In the genomic region with DNA sequence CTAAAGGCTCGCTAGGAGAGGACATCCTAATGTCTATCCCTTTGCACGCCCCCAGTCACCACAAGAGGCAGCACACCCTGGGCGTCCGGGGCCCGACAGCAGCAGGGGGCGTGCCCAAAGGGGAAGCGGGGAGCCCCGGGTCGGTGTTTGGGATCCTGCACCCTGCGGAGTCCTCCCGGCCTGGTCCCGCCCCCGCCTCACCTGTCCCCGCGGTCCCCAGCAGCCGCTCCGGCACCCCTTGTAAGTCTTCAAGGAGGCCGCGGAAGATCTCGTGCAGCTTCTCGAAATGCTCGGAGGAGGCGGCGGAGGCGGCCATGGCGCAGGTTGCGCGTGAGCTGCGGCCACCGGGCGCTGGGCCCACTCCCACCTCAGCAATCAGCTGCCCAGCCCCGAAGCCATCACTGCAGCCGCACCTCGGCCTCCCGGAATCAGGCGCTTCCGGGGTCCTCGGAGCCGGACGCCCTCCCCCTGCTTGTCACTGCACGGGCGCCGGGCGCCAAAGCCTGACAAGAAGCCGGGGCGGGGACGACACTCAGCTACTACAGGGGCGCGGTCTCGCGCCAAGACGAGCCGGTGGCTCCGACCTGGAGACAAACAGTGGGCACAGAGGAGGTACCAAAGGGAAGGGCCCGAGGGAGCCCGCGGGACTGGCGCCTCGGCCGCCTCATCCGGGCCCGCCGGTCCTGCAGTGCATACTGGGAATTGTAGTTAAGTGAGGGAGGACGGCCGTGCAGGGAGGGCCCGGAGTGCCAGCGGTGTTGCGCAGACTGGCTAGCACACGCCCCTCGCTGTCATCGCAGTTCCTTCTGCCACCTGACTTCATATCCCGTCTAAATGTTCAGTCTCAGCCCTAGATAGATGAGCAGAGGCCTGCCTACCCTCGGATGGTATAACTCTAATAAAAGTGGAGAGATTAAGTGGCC, we compare ENCODE assay signal across 8 mouse cellular contexts. TPM values are rescaled to one million over a fixed set of nuclear protein-coding genes. Genes with fewer than 3 reads are reported as not detected.
DNase-seq lines count a peak whose midpoint lies in the region; ATAC-seq and TF ChIP-seq lines count a peak whose summit lies in the region.

Vti1b (minus strand) TSS at position 649 of the 923 bp plus-strand sequence.

- DNase-seq in ES-E14 (ENCODE audit: low read depth, low spot score): peak; percentile 75
- peak; percentile 90 for DNase-seq in cerebellum, adult 11-12 months
- DNase-seq in heart, postnatal 36 days: peak; percentile 88 to 98
- peak; percentile 85 to 92 for DNase-seq in layer of hippocampus, adult 2 months (ENCODE audit: low spot score in 2 of 2)
- peak; percentile 92 for DNase-seq in lung, embryonic 14.5 days
- DNase-seq in thymus, adult 2 months: peak; percentile 86

- peak within 1 kb of the TSS; percentile 65 for H3K4me2 ChIP-seq in forebrain, embryonic 16.5 days (ENCODE audit: low read length)
- peak within 1 kb of the TSS; percentile 72 for H3K4me2 ChIP-seq in lung, embryonic 14.5 days

- ATAC-seq in forebrain, embryonic 16.5 days: peak; percentile 99
- ATAC-seq in lung, embryonic 14.5 days (ENCODE audit: insufficient read depth): peak; percentile 99

- 0 out of 2 replicates have a peak, but pooled peaks have one; percentile 36 for TF ChIP-seq POLR2A in olfactory bulb, adult 2 months (IDR thresholded peaks at IDR 0.05; ENCODE audit: insufficient read depth, low read depth, low read length)
- TF ChIP-seq POLR2A in thymus, adult 2 months (IDR thresholded peaks at IDR 0.05; ENCODE audit: control insufficient read depth, extremely low read depth, insufficient read depth, low read length, poor library complexity): peak; percentile 81

- H3K9ac ChIP-seq in ES-E14 (ENCODE audit: insufficient read depth, low read depth, low read length, poor library complexity, severe bottlenecking): peak within 1 kb of the TSS; percentile 83
- peak within 1 kb of the TSS; percentile 83 for H3K9ac ChIP-seq in forebrain, embryonic 16.5 days (replicated peaks; ENCODE audit: low read depth, low read length)
- peak within 1 kb of the TSS; percentile 78 for H3K9ac ChIP-seq in lung, embryonic 14.5 days

- peaks cover 3% of the 10 kb centered on the region; the same call in 1 of the 2 replicates for H3K36me3 ChIP-seq in ES-E14 (ENCODE audit: control insufficient read depth, insufficient read depth, low read length, poor library complexity, severe bottlenecking)
- H3K36me3 ChIP-seq in forebrain, embryonic 16.5 days (ENCODE audit: control insufficient read depth, insufficient read depth): no peaks in the 10 kb centered on the region; the same call in 1 of the 2 replicates
- peaks cover 24% of the 10 kb centered on the region for H3K36me3 ChIP-seq in lung, embryonic 14.5 days (ENCODE audit: insufficient read depth)
- peaks cover 10% of the 10 kb centered on the region for H3K36me3 ChIP-seq in thymus, adult 2 months (ENCODE audit: control insufficient read depth, insufficient read depth, low read length)

- in situ Hi-C loops in ES-E14 (cut with MboI; ENCODE audit: low sequenced_read_pairs in 2 of 2, unreplicated experiment in 2 of 2): no loop called here

- H3K27me3 ChIP-seq in forebrain, embryonic 16.5 days (replicated peaks; ENCODE audit: control insufficient read depth, insufficient read depth, low read length): no peaks in the 10 kb centered on the region
- H3K27me3 ChIP-seq in lung, embryonic 14.5 days (ENCODE audit: insufficient read depth, low read length): no peaks in the 10 kb centered on the region
- H3K27me3 ChIP-seq in thymus, adult 2 months (ENCODE audit: control insufficient read depth, insufficient read depth, low read length): no peaks in the 10 kb centered on the region

- H3K9me3 ChIP-seq in ES-E14 (ENCODE audit: control insufficient read depth, insufficient read depth, low read depth, low read length): no peaks in the 10 kb centered on the region
- no peaks in the 10 kb centered on the region for H3K9me3 ChIP-seq in forebrain, embryonic 16.5 days (ENCODE audit: control insufficient read depth, low read length)
- H3K9me3 ChIP-seq in lung, embryonic 14.5 days (ENCODE audit: low read depth, low read length): no peaks in the 10 kb centered on the region

- peak; percentile 80 for TF ChIP-seq CTCF in layer of hippocampus, adult 2 months (conservative IDR thresholded peaks at IDR 0.05)
- peak; percentile 69 for TF ChIP-seq CTCF in lung, embryonic 14.5 days (IDR thresholded peaks at IDR 0.05; ENCODE audit: low read depth)
- TF ChIP-seq CTCF in olfactory bulb, adult 2 months (IDR thresholded peaks at IDR 0.05; ENCODE audit: insufficient read depth, low read depth, low read length): peak; percentile 29; the same call in 1 of the 2 replicates
- peak; percentile 65 for TF ChIP-seq CTCF in thymus, adult 2 months (IDR thresholded peaks at IDR 0.05; ENCODE audit: borderline replicate concordance, control insufficient read depth, extremely low read depth, insufficient read depth, low read length, poor library complexity)

- WGBS in forebrain, embryonic 16.5 days: under 1% methylated on average over 72 of the region's 73 CpGs
- WGBS in lung, embryonic 14.5 days: under 1% methylated on average over 73 of the region's 73 CpGs
- under 1% methylated on average over 73 of the region's 73 CpGs for WGBS in olfactory bulb, adult 2 months
- WGBS in thymus, adult 2 months: under 1% methylated on average over 73 of the region's 73 CpGs

- H3K27ac ChIP-seq in ES-E14 (ENCODE audit: insufficient read depth, low read depth, low read length, poor library complexity, severe bottlenecking): peak within 1 kb of the TSS; percentile 68; the same call in 1 of the 2 replicates
- H3K27ac ChIP-seq in forebrain, embryonic 16.5 days (ENCODE audit: low read length): peak within 1 kb of the TSS; percentile 93
- peak within 1 kb of the TSS; percentile 100 for H3K27ac ChIP-seq in layer of hippocampus, adult 2 months
- peak within 1 kb of the TSS; percentile 90 for H3K27ac ChIP-seq in lung, embryonic 14.5 days (ENCODE audit: low read depth)
- H3K27ac ChIP-seq in olfactory bulb, adult 2 months (ENCODE audit: insufficient read depth, low read depth, low read length): peak within 1 kb of the TSS; percentile 99
- H3K27ac ChIP-seq in thymus, adult 2 months (ENCODE audit: control insufficient read depth, insufficient read depth, low read length): peak within 1 kb of the TSS; percentile 8; the same call in 1 of the 2 replicates

- H3K4me1 ChIP-seq in ES-E14 (ENCODE audit: control insufficient read depth in 2 of 2, insufficient read depth in 2 of 2, low read length in 2 of 2, poor library complexity in 1 of 2): peaks cover 0 to 3% of the 10 kb centered on the region in 2 experiments; a peak in 1 of 4 replicates
- H3K4me1 ChIP-seq in forebrain, embryonic 16.5 days (replicated peaks; ENCODE audit: control insufficient read depth, insufficient read depth, low read length): peaks cover 7% of the 10 kb centered on the region
- H3K4me1 ChIP-seq in lung, embryonic 14.5 days (ENCODE audit: insufficient read depth): 0 out of 2 replicates have a peak, but pooled peaks cover 4% of the 10 kb centered on the region
- no peaks in the 10 kb centered on the region for H3K4me1 ChIP-seq in olfactory bulb, adult 2 months (ENCODE audit: control insufficient read depth, insufficient read depth, low read length)
- peaks cover 3% of the 10 kb centered on the region for H3K4me1 ChIP-seq in thymus, adult 2 months (replicated peaks; ENCODE audit: control insufficient read depth, insufficient read depth, low read length)

- intact Hi-C loops in heart, postnatal 36 days (cut with DNase I): loop anchor here (10.0 kb wide), 1 partner anchor 1473 kb away; the partner anchor contains the start of genes Erh and Slc39a9

- peak within 1 kb of the TSS; percentile 73 to 95 for H3K4me3 ChIP-seq in ES-E14 (ENCODE audit: insufficient read depth in 1 of 2, low read depth in 1 of 2, low read length in 2 of 2, poor library complexity in 1 of 2, severe bottlenecking in 1 of 2)
- peak within 1 kb of the TSS; percentile 80 for H3K4me3 ChIP-seq in forebrain, embryonic 16.5 days (replicated peaks; ENCODE audit: low read length)
- H3K4me3 ChIP-seq in layer of hippocampus, adult 2 months: peak within 1 kb of the TSS; percentile 85
- peak within 1 kb of the TSS; percentile 94 for H3K4me3 ChIP-seq in lung, embryonic 14.5 days (ENCODE audit: low read depth, low read length)
- H3K4me3 ChIP-seq in olfactory bulb, adult 2 months (ENCODE audit: insufficient read depth, low read depth, low read length): peak within 1 kb of the TSS; percentile 76
- H3K4me3 ChIP-seq in thymus, adult 2 months (ENCODE audit: control insufficient read depth, insufficient read depth, low read length): peak within 1 kb of the TSS; percentile 87

TF ChIP-seq in ES-E14, 5 proteins besides CTCF, POLR2A, EP300 and RAD21:
- TF ChIP-seq HCFC1 (IDR thresholded peaks at IDR 0.05; ENCODE audit: borderline replicate concordance, insufficient read depth, low read length) (peak; percentile 96), ZC3H11A (IDR thresholded peaks at IDR 0.05; ENCODE audit: borderline replicate concordance, low read depth, low read length) (no peak)

RNA-seq across cellular contexts. Expression of gene Vti1b, which starts in this region (rescaled TPM):
- total RNA-seq in ES-E14 (2012; rRNA removed): 40.9 and 65.5 TPM in 2 replicates
- 190 and 191 TPM in 2 replicates for polyA plus RNA-seq in forebrain, embryonic 16.5 days (2015; fragmentation: Nextera tagmentation; extraction: Ambion mirVana)
- 10 to 100 TPM; 84.1 to 92.4 TPM for total RNA-seq in heart, postnatal 36 days (2021)
- 100 to 1,000 TPM; 162 to 167 TPM for total RNA-seq in layer of hippocampus, adult 2 months (2021)
- polyA plus RNA-seq in lung, embryonic 14.5 days (2014; fragmentation: Nextera tagmentation; extraction: Ambion mirVana): 77.5 and 79.6 TPM in 2 replicates
- not detected in 2 replicates for polyA plus RNA-seq in olfactory bulb, adult 2 months (2012; ENCODE audit: insufficient read depth, insufficient read length, low replicate concordance, missing spikeins)
- 25.4 and 25.8 TPM in 2 replicates for polyA plus RNA-seq in thymus, adult 2 months (2012; rRNA removed)

Comparison
In these comparisons a context has a peak if more than half of its experiments do, and no peak if none do; other contexts are left out.
1. Peak in every context shown above with its lines: DNase-seq, ATAC-seq, H3K4me3 ChIP-seq and H3K27ac ChIP-seq.
2. H3K27ac ChIP-seq: peak in every context shown above with its lines; median percentile 100 in layer of hippocampus, adult 2 months; 99 in olfactory bulb, adult 2 months; 93 in forebrain, embryonic 16.5 days; 90 in lung, embryonic 14.5 days; 68 in ES-E14; 8 in thymus, adult 2 months.
3. CTCF ChIP-seq: peak in every context shown above with its lines; median percentile 80 in layer of hippocampus, adult 2 months; 69 in lung, embryonic 14.5 days; 65 in thymus, adult 2 months; 29 in olfactory bulb, adult 2 months.